Mouse (Mus musculus): Measurements from ENCODE around the gene Fam219b. TPM values are rescaled to one million over a fixed set of nuclear protein-coding genes. Genes with fewer than 3 reads are reported as not detected.

The Fam219b gene
- 10 to 100 TPM; 12.3 to 14.0 TPM for total RNA-seq (2021)
- long read RNA-seq, experiment 1, transcript Fam219b-202 (5 exons, 3,017 nt): major isoform, 15 of 22 reads
- long read RNA-seq, experiment 1, partial matches to known transcripts: 0 of 22 reads
- long read RNA-seq, experiment 1, other reads (novel, unspliced or antisense): 3 of 22 reads
- long read RNA-seq, experiment 2, transcript Fam219b-202 (5 exons, 3,017 nt): major isoform, 20 of 34 reads
- long read RNA-seq, experiment 2, transcript Fam219b-201 (4 exons, 3,001 nt): minor isoform, 7 of 34 reads
- long read RNA-seq, experiment 2, partial matches to known transcripts: 0 of 34 reads
- long read RNA-seq, experiment 2, other reads (novel, unspliced or antisense): 7 of 34 reads

GRCm38 (mm10) chr9:57537044-57537727 lies at the start of gene Fam219b:
Fam219b (plus strand) TSS chr9:57537528.
- DNase-seq (ENCODE audit: low spot score in 2 of 2): peak; percentile 76 to 93

DNA sequence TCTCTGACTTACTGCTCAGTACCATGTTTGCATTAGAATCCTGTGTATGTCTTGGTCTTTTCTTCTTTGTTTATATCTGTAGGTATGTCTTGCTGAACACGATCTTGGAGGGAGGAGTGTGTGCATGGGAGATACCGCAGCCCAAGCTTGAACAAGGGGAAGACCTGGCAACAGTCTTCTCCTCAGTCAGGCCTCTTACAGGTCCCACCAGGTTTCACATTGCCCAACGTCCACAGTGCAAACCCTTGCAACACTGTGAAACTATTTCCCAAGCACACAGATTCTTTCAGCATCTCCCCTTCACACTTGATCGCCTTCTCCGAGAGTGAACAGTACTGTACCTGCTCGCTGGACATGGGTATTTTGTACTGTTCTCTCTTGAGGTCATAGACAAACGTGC lies 49.5 kb upstream of the Fam219b start:
- DNase-seq (ENCODE audit: low spot score in 2 of 2): no peak

DNA sequence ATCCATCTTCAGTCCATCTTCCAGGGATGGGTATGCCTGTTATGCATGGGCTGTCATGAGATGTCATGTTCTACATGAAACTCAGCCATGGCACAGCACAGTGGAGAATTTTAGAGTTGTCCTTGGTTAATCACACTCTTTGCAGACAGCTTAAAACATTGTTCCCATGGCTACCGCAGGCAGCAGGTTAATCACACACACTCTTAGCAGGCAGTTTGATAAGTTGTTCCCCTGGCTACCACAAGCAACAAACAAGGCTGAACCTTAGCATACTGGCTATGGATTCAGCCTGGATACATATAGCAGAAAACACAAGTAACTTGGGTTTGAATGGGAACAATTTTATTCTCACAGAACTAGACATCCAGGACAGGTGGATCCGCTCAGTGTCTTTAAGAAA lies 43.8 kb upstream of the Fam219b start:
- no peak for DNase-seq (ENCODE audit: low spot score in 2 of 2)

DNA sequence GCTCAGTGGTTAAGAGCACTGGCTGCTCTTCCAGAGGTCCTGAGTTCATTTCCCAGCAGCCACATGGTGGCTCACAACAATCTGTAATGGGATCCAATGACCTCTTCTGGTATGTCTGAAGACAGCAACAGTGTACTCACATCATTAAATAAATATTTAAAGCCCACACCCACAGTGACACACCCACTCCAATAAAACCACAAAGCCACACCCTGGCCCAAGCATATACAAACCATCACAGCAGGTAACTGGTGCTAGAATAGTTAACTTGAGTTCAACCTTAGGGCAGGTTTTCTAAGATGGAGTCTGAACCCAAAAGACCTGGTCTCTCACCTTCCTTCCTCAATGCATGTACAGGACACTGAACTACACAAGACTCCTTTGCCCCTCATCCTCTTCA lies 42.4 kb upstream of the Fam219b start:
- DNase-seq (ENCODE audit: low spot score in 2 of 2): no peak

GRCm38 (mm10) chr9:57497236-57497635 lies 40.1 kb upstream of the Fam219b start:
- DNase-seq (ENCODE audit: low spot score in 2 of 2): no peak

- DNase-seq (ENCODE audit: low spot score in 2 of 2): no peak
Measured at GRCm38 (mm10) chr9:57498536-57498935, 38.8 kb upstream of the Fam219b start.

GRCm38 (mm10) chr9:57501452-57501851 lies 35.9 kb upstream of the Fam219b start:
- no peak for DNase-seq (ENCODE audit: low spot score in 2 of 2)

DNA sequence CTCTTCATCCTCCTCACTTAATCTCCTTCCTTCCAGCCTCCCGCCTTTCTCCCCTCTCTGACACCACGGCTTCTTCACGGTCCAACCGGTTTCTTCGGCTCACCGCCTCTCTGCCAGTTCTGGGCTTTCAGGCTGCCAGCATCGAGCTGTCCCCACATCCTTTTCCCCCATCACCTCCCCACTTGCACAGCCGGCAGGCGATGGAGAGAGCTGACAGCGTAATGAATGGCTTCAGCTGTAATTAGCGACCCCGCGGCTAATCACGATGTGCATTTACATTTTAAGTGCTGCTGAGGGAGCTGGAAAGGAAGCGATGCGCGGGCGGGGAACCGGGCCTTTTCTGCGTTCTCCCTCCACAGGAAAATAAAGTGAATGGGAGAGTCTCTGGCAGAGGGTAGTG lies 35.5 kb upstream of the Fam219b start:
- DNase-seq (ENCODE audit: low spot score in 2 of 2): no peak

DNA sequence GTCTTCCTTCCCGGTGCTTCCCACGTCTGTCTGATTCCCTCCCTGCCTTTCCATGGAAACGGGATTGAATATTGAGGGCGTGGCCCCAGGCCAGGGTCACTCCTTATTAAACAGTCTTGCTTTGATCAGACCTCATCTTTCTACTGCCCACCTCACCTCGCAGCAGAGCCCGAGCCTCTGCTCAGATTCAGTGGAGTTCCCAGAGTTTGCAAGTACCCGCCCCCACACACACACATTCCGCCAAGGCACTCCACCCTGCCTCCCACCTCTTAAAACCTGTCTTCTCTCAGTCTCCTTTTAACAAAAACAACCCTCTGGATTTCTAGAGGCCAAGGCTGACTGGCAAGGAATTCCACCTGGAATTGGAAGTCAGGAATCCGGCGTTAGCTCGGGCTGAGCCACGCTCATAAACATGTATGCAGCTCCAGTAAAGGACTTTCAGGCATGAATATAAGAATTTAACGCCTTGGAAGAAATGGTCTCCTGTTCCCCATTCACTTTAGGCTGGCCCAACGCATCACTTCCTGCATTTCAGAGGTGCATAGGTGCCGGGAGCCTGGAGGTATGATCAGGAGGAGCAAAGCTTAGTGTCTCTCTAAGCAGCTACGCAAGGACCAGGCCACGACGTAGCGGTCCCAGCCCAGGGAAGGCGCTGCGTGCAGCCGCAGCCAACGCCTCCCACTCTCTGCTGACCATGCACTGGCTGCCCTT lies 34.3 kb upstream of the Fam219b start:
- DNase-seq (ENCODE audit: low spot score in 2 of 2): peak in 1 of 2 experiments; percentile 17

DNA sequence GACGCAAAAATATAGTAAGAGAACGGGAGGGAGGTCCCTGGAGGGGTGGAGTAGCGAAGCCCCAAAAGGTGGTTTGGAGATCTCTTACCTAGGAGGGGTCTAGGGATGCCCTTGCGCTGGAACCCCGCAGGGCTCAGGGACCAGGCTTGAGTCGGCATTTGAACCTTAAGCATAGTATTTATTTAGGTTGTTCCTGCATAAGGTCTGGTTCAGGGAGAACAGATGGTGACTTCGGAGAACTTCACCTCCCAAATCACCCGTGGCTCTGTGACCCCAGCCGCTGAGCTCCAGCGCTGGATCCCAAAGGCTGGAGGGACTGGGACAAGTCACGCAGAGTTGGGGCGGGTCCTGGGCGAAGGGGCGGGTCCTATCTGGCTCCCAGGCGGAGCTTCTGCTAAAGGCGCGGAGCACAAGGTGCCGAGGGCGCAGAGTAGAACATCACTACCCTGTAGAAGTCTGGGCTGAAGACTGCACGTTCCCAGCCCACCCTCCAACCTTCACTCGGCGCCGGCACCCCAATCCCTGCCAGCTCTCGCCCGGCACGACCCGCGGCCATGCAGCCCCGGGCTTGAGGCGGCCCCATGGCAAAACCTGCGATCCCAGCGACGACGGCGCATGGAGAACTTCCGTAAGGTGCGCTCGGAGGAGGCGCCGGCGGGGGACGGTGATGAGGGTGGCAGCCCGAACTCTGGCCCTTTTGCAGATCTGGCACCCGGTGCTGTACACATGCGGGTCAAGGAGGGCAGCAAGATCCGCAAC lies 33.5 kb upstream of the Fam219b start, which contains the start of gene Rpp25:
Rpp25 (plus strand) TSS at position 405 of the 759 bp plus-strand sequence.
- DNase-seq (ENCODE audit: low spot score in 2 of 2): peak in 1 of 2 experiments; percentile 34

GRCm38 (mm10) chr9:57504381-57504700 lies 33.0 kb upstream of the Fam219b start:
- DNase-seq (ENCODE audit: low spot score in 2 of 2): peak; percentile 27 to 38

DNA sequence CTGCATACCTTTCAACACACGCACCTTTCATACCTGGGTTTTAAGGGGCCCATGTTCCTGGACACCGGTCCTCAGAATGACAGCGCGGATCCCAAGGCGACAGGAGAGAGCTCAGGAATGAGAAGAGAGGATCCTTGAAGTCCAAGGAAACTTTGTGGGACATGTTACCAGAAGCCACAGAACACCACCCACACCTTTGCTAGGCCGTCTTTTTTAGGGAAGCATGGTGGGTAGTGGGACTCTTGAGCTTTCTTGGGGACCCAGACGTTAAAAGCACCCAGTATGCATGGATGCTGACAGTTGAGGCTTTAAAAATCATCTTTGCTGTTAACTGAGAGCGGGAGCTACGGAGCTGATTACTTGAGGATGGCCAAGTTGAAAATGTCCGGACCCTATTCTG lies 32.4 kb upstream of the Fam219b start:
- DNase-seq (ENCODE audit: low spot score in 2 of 2): no peak

GRCm38 (mm10) chr9:57505700-57506099 lies 31.6 kb upstream of the Fam219b start:
- peak in 1 of 2 experiments; percentile 30 for DNase-seq (ENCODE audit: low spot score in 2 of 2)

- DNase-seq (ENCODE audit: low spot score in 2 of 2): no peak
Measured at GRCm38 (mm10) chr9:57510577-57510976, 26.8 kb upstream of the Fam219b start.

GRCm38 (mm10) chr9:57517113-57517512 lies 20.2 kb upstream of the Fam219b start:
- peak in 1 of 2 experiments; percentile 51 for DNase-seq (ENCODE audit: low spot score in 2 of 2)

DNA sequence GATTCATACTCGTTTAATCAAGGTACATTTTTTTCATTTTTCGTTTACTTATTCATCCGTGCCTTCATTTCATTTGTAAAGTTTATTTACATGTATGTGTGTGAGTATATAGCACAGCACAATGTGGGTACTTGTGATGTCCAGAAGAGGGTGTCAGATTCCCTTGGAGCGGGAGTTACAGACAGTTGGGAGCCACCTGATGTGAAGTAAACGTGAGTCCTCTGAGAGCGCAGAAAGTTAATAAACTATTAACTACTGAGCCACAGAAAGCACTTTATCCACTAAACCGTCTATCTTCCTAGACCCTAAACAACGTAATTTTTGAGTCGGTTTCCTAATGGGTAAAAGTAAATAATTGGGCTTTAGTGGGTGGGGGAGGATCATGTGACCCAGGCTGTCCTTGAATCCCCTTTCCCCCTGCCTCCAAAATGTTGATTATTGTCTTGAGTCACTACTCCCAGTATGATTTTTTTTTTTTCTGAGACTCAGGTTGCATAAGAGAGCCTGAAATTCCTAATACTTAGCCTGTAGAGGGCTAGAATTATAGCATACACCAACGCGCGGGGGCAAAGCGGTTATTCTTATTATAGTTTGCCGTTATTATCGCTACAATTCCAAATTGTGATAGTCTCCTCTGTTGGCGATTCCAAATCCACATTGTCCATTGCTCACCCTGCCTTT lies 16.8 kb upstream of the Fam219b start:
- no peak for DNase-seq (ENCODE audit: low spot score in 2 of 2)

- peak; percentile 93 to 96 for DNase-seq (ENCODE audit: low spot score in 2 of 2)
Measured at GRCm38 (mm10) chr9:57521056-57521911, 16.0 kb upstream of the Fam219b start, which contains the start of gene Cox5a. Cox5a (plus strand) TSS chr9:57521274.

DNA sequence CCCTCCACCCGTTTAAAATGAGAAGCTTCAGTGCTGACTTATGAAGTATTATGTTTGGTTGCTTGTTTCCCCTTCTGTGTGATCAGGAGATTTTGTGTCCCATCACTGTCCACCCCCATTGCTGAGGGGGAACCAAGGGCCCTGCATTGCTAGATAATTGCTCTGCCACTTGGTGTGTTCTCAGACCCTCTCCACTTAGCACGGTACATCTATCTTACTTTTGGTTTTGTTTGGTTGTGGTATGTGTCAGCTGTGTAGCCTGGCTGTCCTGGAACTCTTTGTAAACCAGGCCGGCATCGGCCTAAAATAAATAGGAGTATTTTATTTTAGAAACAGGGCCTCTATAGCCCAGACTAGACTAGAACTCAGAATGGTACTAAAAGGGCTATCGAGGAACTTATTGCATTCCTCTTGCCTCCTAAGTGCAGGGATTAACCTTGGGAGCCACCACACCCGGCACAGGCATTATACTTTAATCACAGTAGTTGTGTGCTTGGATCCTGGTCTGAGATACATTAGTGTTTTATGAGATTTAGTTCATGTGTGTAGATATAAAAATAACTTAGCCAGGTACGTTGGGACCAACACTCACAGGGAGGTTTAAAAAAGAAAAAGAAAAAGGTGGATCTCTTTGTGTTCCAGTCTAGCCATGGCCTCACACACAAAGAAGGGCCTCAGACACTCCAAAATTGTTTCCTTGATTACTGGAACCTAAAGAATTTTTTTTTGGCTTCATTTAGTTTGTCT lies 15.0 kb upstream of the Fam219b start:
- no peak for DNase-seq (ENCODE audit: low spot score in 2 of 2)

- DNase-seq (ENCODE audit: low spot score in 2 of 2): no peak
Measured at GRCm38 (mm10) chr9:57522861-57523246, 14.5 kb upstream of the Fam219b start.
